Mouse (Mus musculus): ENCODE measurements around the gene Polh. TPM values are rescaled to one million over a fixed set of nuclear protein-coding genes. Genes with fewer than 3 reads are reported as not detected.

Polh gene
- 15.8 and 17.1 TPM in 2 replicates for polyA plus RNA-seq (2015; fragmentation: Nextera tagmentation; extraction: Ambion mirVana)

DNA sequence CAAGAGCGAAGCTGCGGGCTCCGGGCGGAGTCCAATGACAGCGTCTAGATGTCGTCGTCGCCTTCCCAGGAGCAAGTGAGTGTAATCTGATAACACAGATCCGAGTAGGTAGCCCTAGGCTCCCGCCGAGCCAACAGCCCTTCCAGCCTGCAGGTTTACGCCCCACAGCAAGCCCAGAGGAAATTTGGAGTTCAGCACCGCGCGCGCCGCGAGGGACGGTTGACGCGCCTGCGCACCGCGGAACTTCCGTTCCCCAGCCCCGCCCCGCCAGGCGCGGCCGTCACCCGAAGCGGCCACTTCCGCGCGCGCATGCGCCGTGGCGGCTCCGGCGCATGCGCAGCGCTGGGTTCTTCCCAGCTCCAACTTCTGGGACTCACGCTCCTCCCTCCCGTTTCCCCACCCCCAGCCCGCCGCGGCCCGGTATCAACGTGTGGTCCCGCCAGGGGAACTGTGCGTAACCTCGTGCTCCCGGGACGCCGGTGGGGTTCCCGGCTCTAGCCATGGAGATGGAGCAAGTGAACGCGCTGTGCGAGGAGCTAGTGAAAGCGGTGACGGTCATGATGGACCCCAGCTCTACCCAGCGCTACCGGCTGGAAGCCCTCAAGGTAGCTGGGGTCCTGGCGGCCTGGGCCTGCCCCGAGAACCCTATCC is at the start of gene Polh, which contains the start of gene Xpo5:
Gene Polh (minus strand): TSS at position 225 of the 651 bp plus-strand sequence.
Gene Xpo5 (plus strand): TSS at position 362 of the 651 bp plus-strand sequence.
- ATAC-seq (ENCODE audit: insufficient read depth), result peak; percentile 98
- H3K36me3 ChIP-seq (replicated peaks), result peaks cover 59% of the 10 kb centered on the region
- WGBS (ENCODE audit: insufficient replicate concordance), result under 1% methylated on average over 66 of the region's 66 CpGs
- H3K4me2 ChIP-seq, result peak within 1 kb of the TSS; percentile 84
- H3K9me3 ChIP-seq (replicated peaks), result no peaks in the 10 kb centered on the region
- H3K27me3 ChIP-seq, result no peaks in the 10 kb centered on the region
- H3K4me1 ChIP-seq (replicated peaks), result peaks cover 42% of the 10 kb centered on the region
- peak within 1 kb of the TSS; percentile 86 for H3K9ac ChIP-seq
- peak within 1 kb of the TSS; percentile 98 for H3K27ac ChIP-seq (replicated peaks)
- H3K4me3 ChIP-seq (replicated peaks), result peak within 1 kb of the TSS; percentile 88

DNA sequence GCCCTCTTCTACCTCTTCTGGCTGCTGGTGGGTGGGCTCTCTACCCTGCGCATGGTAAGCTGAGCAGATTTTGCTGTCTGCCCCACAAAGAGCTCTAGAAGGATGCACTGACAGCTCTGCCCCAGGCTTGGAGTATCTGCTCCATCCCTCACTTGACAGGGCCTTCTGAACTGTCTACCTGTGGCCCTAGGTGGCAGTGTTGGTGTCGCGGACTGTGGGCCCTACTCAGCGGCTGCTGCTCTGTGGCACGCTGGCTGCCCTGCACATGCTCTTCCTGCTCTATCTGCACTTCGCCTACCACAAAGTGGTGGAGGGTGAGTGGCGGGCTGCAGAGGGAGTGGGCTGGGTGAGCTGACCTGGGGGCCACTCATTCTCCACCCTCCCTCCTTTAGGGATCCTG is 48.7 kb upstream of the Polh start:
- Histone ChIP-seq H3K4me2 (no peak overlapping the region), H3K9ac (no peak overlapping the region), H3K27ac (replicated peaks) (no peak overlapping the region), H3K27me3 (peaks cover 32% of the 10 kb centered on the region), H3K36me3 (replicated peaks) (peaks cover 40% of the 10 kb centered on the region), H3K4me1 (replicated peaks) (peaks cover 52% of the 10 kb centered on the region), H3K4me3 (replicated peaks) (no peak overlapping the region), H3K9me3 (replicated peaks) (no peaks in the 10 kb centered on the region)
- no peak for ATAC-seq (ENCODE audit: insufficient read depth)
- 73% methylated on average over 7 of the region's 7 CpGs for WGBS (ENCODE audit: insufficient replicate concordance)

DNA sequence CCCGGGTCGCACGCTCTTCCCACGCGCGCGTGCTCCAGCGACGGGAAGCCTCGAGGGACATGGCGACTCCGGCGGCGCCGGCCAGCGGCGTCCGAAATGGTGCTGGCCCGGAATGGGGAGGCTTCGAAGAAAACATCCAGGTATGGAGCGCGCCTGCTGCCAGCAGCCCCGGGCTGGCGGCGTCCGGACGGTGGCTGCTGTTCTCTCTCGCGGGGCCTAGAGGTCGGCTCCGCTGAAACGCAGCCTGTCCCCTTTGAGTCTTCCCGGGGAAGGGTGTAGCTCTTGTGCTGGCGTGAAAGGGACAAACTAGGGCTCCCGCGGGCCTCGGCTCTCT is 45.7 kb upstream of the Polh start:
- under 1% methylated on average over 37 of the region's 37 CpGs for WGBS (ENCODE audit: insufficient replicate concordance)
- H3K27ac ChIP-seq (replicated peaks), result peak overlapping the region; percentile 81
- H3K4me2 ChIP-seq, result peak overlapping the region; percentile 88
- no peaks in the 10 kb centered on the region for H3K9me3 ChIP-seq (replicated peaks)
- peaks cover 2% of the 10 kb centered on the region for H3K27me3 ChIP-seq
- H3K4me3 ChIP-seq (replicated peaks), result peak overlapping the region; percentile 81
- ATAC-seq (ENCODE audit: insufficient read depth), result peak; percentile 56
- peaks cover 39% of the 10 kb centered on the region for H3K4me1 ChIP-seq (replicated peaks)
- peak overlapping the region; percentile 93 for H3K9ac ChIP-seq
- peaks cover 70% of the 10 kb centered on the region for H3K36me3 ChIP-seq (replicated peaks)

DNA sequence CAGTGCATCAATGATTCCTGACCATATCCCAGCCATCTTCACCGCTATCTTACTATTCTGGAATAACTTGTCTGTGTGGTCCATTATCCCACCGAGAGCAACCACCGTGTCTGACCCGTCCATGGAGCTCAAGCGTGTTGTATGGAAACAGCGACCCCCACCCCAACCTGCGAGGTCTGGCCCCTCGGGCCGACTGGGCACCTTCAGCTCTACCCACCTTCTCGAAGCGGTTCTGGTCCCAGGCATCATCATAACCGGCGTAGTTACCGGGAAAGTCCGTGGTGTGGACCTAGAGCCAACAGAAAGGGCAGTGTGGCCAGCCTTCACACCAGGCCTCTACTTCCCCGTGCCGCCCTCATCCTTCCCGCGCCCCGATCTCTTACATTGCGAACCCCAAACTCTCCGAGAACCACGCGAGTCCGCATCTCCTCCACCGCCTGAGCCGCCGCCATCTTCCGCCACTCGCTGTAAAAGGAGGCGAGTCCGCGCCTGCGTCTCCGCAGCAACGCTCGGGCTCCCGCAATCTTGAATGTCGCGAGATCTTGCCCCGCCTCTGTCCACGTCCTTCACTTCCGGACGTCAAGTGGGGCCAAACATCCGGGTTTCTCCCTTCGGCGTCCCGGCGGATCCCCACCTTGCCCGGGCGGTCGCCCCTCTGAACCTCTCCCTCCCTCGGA is 45.2 kb upstream of the Polh start, which contains the start of the genes Polr1c and Yipf3:
Gene Polr1c (minus strand): TSS at position 543 of the 677 bp plus-strand sequence.
Gene Yipf3 (plus strand): TSS at position 569 of the 677 bp plus-strand sequence.
- Histone ChIP-seq H3K27me3 (no peaks in the 10 kb centered on the region), H3K4me1 (replicated peaks) (peaks cover 34% of the 10 kb centered on the region), H3K36me3 (replicated peaks) (peaks cover 76% of the 10 kb centered on the region), H3K4me2 (peak within 1 kb of the TSS; percentile 88), H3K9ac (peak within 1 kb of the TSS; percentile 93), H3K4me3 (replicated peaks) (peak within 1 kb of the TSS; percentile 81), H3K9me3 (replicated peaks) (no peaks in the 10 kb centered on the region), H3K27ac (replicated peaks) (peak within 1 kb of the TSS; percentile 81)
- peak; percentile 89 for ATAC-seq (ENCODE audit: insufficient read depth)
- whole genome bisulfite sequencing (ENCODE audit: insufficient replicate concordance), result under 1% methylated on average over 53 of the region's 53 CpGs

DNA sequence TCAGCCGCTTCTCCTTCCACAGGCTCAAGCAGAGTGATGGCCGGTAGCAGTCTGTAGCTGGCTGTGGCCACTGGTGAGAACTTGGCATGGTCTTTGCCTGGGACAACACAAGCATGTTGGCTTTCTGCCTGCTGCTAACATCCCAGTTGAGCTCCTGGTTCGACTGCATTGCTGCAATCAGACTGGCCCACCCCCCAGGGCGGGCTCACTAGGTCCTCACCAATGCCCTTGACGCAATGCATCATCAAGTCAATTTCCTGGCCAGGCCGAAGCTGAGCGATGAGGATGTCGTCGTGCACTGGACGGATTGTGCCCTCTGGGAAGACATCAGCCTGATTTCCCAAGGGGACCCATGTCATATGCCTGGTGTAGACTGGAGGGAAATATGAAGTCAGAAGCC is 42.1 kb upstream of the Polh start:
- no peak for ATAC-seq (ENCODE audit: insufficient read depth)
- WGBS (ENCODE audit: insufficient replicate concordance), result 72% methylated on average over 10 of the region's 10 CpGs
- peaks cover 74% of the 10 kb centered on the region for H3K36me3 ChIP-seq (replicated peaks)

DNA sequence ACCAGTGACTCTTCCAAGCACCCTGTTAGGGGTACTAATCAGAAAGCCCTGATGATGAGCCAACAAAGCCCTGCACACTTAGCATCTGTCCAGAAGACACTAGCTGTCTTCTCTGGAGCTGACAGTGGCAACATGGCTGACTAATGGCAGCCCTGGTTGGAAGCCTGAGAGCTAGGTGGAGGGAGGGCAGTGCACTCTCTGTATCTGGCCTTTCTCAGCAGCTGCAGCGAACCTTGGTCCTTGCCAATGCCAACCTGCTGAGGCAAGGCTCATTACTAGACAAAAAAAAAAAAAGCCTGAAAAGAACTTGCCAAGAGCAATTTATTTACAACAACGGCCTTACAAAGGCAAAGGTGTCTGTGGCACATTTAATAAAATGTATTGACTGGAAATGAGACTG is 41.2 kb upstream of the Polh start:
- Histone ChIP-seq H3K4me1 (replicated peaks) (peaks cover 20% of the 10 kb centered on the region), H3K4me3 (replicated peaks) (no peak overlapping the region), H3K27me3 (no peaks in the 10 kb centered on the region), H3K4me2 (no peak overlapping the region), H3K9ac (no peak overlapping the region), H3K27ac (replicated peaks) (no peak overlapping the region), H3K36me3 (replicated peaks) (peaks cover 74% of the 10 kb centered on the region), H3K9me3 (replicated peaks) (no peaks in the 10 kb centered on the region)
- WGBS (ENCODE audit: insufficient replicate concordance), result 69% methylated on average over 2 of the region's 2 CpGs
- ATAC-seq (ENCODE audit: insufficient read depth), result no peak

More for the DNA sequence above, 42.1 kb upstream of the Polh start:
- H3K4me3 ChIP-seq (replicated peaks), result no peak overlapping the region
- no peaks in the 10 kb centered on the region for H3K27me3 ChIP-seq
- no peaks in the 10 kb centered on the region for H3K9me3 ChIP-seq (replicated peaks)
- no peak overlapping the region for H3K9ac ChIP-seq
- no peak overlapping the region for H3K4me2 ChIP-seq
- H3K27ac ChIP-seq (replicated peaks), result no peak overlapping the region
- H3K4me1 ChIP-seq (replicated peaks), result peaks cover 29% of the 10 kb centered on the region

DNA sequence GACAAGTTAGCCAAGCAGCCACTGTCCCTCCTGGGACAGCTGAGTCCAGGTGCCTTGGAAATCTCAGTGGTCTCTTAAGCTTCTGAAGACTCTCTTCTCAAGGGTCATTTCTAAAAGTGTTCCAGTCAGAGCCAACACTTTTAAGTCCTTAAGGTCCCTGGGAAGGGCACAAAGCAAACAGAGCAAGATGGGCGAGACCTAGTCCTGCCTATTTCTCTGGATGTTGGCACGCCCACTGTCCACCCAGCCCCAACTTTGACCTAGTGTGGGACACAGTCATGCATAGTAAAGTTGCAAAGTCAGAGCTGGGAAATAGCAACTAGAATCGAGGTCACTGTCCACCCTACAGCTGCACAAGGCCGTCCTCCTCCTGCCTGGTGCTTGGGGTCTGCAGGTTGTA is 40.5 kb upstream of the Polh start:
- WGBS (ENCODE audit: insufficient replicate concordance), result 68% methylated on average over 4 of the region's 4 CpGs
- no peak overlapping the region for H3K27ac ChIP-seq (replicated peaks)
- no peaks in the 10 kb centered on the region for H3K9me3 ChIP-seq (replicated peaks)
- H3K9ac ChIP-seq, result no peak overlapping the region
- H3K4me2 ChIP-seq, result no peak overlapping the region
- ATAC-seq (ENCODE audit: insufficient read depth), result no peak
- H3K27me3 ChIP-seq, result no peaks in the 10 kb centered on the region
- no peak overlapping the region for H3K4me3 ChIP-seq (replicated peaks)
- peaks cover 19% of the 10 kb centered on the region for H3K4me1 ChIP-seq (replicated peaks)
- H3K36me3 ChIP-seq (replicated peaks), result peaks cover 80% of the 10 kb centered on the region

DNA sequence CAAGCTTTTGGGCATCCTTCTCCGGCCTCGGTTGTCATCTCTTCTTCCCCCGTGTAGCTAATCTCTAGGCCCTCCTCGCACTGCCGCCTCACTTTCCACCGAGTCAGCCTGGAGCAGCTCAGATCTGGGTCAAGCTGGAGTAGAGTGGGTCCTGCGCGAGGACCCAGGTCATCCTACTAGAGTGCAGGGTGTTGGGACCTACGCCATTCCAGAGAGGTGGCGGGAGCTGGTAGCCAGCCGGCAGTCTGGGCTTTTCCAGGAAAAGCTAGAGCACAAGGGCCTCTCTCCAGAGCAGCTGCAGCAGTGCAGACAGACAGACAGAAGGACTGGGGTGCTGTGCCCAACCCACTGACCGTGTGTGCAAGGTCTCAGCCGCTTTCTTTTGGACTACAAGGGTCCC is 39.8 kb upstream of the Polh start:
- peaks cover 86% of the 10 kb centered on the region for H3K36me3 ChIP-seq (replicated peaks)
- WGBS (ENCODE audit: insufficient replicate concordance), result 84% methylated on average over 13 of the region's 13 CpGs
- no peak overlapping the region for H3K9ac ChIP-seq

DNA sequence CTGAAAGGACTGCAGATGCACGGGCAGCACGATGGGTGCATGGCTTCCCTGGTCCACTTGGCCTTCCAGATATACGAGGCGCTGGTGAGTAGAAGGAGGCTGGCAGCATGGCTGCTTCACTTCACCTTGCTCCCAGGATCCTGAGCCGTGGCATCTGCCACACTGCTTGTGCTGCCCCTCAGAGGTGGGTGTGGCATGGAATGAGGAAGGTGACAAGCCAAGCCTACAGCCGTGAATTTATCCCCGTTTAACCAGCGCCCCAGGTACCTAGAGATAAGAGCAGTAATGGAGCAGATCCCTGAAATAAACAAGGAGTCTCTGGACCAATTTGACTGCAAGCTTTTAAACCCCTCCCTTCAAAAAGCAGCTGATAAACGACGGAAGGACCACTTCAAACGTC is 39.0 kb upstream of the Polh start:
- no peak overlapping the region for H3K27ac ChIP-seq (replicated peaks)
- no peak overlapping the region for H3K4me2 ChIP-seq
- H3K4me3 ChIP-seq (replicated peaks), result no peak overlapping the region
- ATAC-seq (ENCODE audit: insufficient read depth), result no peak
- no peaks in the 10 kb centered on the region for H3K27me3 ChIP-seq
- H3K9me3 ChIP-seq (replicated peaks), result no peaks in the 10 kb centered on the region
- WGBS (ENCODE audit: insufficient replicate concordance), result 66% methylated on average over 11 of the region's 11 CpGs
- H3K36me3 ChIP-seq (replicated peaks), result peaks cover 94% of the 10 kb centered on the region
- H3K4me1 ChIP-seq (replicated peaks), result peaks cover 20% of the 10 kb centered on the region
- no peak overlapping the region for H3K9ac ChIP-seq

More for the DNA sequence above, 39.8 kb upstream of the Polh start:
- H3K27ac ChIP-seq (replicated peaks), result no peak overlapping the region
- no peak overlapping the region for H3K4me2 ChIP-seq
- H3K4me3 ChIP-seq (replicated peaks), result no peak overlapping the region
- no peaks in the 10 kb centered on the region for H3K27me3 ChIP-seq
- ATAC-seq (ENCODE audit: insufficient read depth), result no peak
- H3K4me1 ChIP-seq (replicated peaks), result peaks cover 20% of the 10 kb centered on the region
- H3K9me3 ChIP-seq (replicated peaks), result no peaks in the 10 kb centered on the region

DNA sequence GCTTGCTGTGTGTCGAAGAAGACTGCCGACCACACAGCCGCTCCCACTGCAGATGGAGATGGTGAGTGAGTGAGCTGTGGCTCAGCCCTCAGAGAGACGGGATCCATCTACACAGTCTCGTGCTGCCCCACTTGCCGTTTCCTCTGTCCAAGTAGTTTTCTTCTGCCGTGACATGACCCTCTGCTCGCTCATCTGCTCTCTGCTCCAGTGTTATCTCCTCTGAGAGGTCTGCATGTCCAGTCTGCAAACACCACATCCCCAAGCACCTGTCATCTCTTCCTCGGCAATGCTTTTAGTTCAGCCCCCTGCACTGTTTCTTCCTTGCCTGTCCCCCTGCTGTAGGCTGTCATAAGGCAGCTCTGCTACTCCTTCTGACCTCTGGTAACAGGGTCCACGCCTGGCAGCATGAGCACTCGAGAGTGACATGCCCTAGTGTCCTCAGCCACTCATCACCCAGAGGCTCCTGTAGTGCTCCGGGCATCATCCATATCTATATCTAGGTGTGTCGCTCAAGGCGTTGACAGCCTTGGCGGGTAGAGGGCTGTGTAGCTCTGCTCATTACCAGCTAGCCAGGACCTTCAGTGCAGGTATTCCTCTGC is 37.2 kb upstream of the Polh start:
- Histone ChIP-seq H3K9me3 (replicated peaks) (no peaks in the 10 kb centered on the region), H3K4me1 (replicated peaks) (peaks cover 19% of the 10 kb centered on the region), H3K4me2 (no peak overlapping the region), H3K27me3 (no peaks in the 10 kb centered on the region), H3K36me3 (replicated peaks) (peaks cover 88% of the 10 kb centered on the region), H3K27ac (replicated peaks) (no peak overlapping the region), H3K9ac (no peak overlapping the region), H3K4me3 (replicated peaks) (no peak overlapping the region)
- no peak for ATAC-seq (ENCODE audit: insufficient read depth)
- 74% methylated on average over 15 of the region's 15 CpGs for WGBS (ENCODE audit: insufficient replicate concordance)

DNA sequence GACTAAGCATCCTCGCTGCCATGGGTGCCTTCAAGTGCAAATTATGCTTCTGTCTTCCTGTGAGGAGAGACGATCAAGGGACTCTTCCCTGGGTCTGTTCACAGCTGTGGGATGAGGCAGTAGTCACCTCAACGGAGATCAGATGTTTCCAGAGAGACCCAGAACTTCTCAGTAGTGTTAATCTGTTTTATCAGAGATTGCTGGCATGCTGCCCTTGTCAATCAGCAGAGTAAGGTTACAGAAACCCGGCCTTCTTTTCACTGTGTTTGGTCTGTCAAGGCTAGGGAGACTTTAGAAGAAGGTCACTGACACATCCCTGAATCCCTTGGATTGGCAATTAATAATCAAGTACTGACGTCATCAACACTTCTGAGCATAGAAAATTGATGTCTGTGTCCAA is 35.0 kb upstream of the Polh start:
- peaks cover 85% of the 10 kb centered on the region for H3K36me3 ChIP-seq (replicated peaks)
- 60% methylated on average over 5 of the region's 5 CpGs for WGBS (ENCODE audit: insufficient replicate concordance)
- no peak overlapping the region for H3K9ac ChIP-seq
- no peak; the same call in 1 of the 2 replicates for ATAC-seq (ENCODE audit: insufficient read depth)
- peak overlapping the region; percentile 64; the same call in 1 of the 2 replicates for H3K27ac ChIP-seq (replicated peaks)
- H3K4me1 ChIP-seq (replicated peaks), result peaks cover 19% of the 10 kb centered on the region
- no peak overlapping the region for H3K4me3 ChIP-seq (replicated peaks)
- no peaks in the 10 kb centered on the region for H3K27me3 ChIP-seq
- H3K4me2 ChIP-seq, result no peak overlapping the region
- no peaks in the 10 kb centered on the region for H3K9me3 ChIP-seq (replicated peaks)

All from liver, embryonic 15.5 days (tissue).